Mouse (Mus musculus): Measurements from ENCODE around the gene 4930539E08Rik.

4930539E08Rik gene

GRCm38 (mm10) chr17:28930392-28931074 is 15.4 kb upstream of the 4930539E08Rik start:
- DNase-seq (ENCODE audit: low spot score), result peak; percentile 93

- no peak for DNase-seq (ENCODE audit: low spot score)
Observed at GRCm38 (mm10) chr17:28929369-28929768, 14.2 kb upstream of the 4930539E08Rik start.

DNA sequence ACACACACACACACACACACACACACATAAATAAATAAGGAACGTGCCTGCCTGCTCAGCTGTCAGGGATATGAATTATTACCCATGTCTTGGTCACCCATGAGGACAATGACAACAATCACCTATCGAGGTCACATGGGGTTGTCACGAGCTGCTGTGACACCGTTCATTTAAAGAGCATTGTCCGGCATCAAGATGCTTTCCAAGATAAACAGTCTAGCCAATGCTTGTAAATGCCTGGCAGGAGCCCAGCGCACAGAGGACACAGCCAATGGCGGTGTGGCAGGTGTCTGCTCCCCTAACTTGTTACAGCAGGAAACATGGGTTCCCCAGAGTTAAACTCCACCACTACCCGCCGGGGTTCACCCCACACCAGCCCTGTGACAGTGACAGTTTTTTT is 12.9 kb upstream of the 4930539E08Rik start:
- DNase-seq (ENCODE audit: low spot score), result no peak

- DNase-seq (ENCODE audit: low spot score), result peak; percentile 77
Observed at GRCm38 (mm10) chr17:28926866-28927635, 11.9 kb upstream of the 4930539E08Rik start.

GRCm38 (mm10) chr17:28926380-28926779 is 11.3 kb upstream of the 4930539E08Rik start:
- DNase-seq (ENCODE audit: low spot score), result peak; percentile 70

DNA sequence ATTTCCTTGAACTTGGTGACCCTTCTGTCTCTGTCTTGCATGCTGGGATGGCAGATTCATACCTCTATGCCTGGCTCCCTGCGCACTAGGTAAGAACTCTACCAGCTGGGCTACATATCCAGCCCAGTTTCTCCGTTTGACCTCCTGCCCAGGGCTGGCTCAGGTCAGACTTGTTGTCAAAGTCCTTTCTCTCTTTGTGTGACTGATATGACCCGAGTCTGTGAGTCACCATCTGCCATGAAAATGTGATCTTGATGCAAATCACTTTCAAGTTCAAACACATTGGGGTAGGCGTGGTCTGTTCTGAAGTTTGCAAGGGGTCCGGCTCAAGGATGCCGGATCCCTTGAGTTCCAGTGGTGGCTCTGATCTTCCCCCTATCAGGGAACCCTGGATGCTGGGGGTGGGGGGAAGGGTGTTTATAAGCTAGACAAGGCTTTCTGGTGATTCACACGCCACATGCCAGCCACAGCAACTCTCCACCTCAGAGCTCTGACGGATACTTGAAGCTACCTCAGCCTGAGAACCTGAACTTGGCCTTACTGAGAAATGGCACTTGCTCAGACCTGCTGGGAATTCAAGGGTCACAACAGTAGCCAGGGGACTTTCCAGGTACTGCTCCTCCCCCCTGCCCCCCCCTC is 10.0 kb upstream of the 4930539E08Rik start:
- no peak for DNase-seq (ENCODE audit: low spot score)

DNA sequence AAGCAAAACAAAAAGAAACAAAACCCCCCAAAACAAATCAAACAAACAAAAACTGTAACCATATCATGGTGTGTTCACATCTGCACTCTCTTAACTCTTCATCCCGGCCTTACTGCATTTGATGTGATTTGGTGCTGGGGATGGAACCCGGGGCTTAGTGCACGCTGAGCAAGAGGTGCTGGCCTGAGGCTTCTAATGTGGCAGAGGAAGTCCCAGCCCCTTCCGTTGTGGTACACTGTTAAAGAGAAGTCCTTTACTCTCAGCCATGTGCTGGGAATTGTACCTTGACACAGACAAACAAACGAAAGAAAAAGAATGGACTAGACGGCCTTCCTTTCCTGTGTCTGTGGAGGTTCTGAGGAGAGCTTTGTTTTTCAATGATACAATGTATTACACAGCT is 7.0 kb upstream of the 4930539E08Rik start:
- no peak for DNase-seq (ENCODE audit: low spot score)

DNA sequence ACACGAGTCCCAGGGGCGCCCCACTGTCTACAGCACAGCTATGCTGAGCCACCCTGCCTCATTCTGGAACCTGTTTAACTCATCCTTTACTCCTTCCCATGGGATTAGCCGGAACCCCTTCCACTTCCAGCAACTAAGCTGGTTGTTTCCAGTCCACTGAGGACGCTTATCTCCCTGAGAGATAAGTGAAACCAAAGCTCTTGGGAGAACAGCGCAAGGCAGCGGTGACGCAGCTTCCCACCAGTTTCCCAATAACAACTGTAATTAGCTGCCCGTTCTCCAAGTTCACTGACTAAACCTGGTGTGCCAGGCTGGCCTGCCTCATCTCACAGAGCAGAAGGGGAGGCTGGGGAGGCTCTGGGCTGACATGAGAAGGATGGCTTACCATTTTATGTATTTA is 6.0 kb upstream of the 4930539E08Rik start:
- no peak for DNase-seq (ENCODE audit: low spot score)

- DNase-seq (ENCODE audit: low spot score), result no peak
Observed at GRCm38 (mm10) chr17:28916520-28916919, 1.4 kb upstream of the 4930539E08Rik start.

DNA sequence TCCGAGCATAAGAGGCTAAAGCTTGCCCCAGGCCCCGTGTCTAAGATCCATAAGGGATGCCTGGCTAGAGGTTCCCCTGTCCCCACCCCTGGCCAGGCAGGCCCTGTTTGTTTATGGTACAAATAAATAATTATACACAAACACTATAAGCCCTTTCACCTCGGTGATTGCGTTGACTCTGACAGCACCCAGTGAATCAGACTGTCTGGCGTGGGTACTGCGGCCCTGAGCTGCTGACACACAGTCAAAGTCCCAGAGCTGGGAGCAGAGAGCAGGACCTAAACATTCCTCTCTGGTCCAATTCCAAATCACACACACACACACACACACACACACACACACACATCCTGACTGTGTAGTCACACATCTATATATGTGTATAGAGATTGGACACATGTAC is 1.2 kb downstream of the 4930539E08Rik start:
- DNase-seq (ENCODE audit: low spot score), result no peak

GRCm38 (mm10) chr17:28913200-28913599 is 1.9 kb downstream of the 4930539E08Rik start:
- no peak for DNase-seq (ENCODE audit: low spot score)

DNA sequence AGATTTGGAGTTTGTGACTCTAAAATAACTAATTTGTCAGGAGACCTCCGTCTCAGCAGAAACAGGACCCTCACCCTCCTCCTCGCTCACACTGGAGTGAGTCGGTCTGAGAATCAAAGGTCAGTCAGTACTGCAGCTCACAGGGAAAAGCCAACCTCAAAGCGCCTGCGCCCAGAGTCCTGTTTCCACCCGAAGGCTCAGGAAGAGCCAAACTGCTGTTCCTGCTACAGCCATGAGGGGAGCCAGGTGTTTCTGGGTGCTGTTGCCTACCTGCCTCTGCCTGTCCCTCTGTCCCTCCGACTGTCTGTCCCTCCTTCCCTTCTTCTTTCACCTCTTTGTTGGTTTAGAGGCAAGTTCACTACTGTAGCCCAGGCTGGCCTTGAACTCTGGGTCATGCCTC is 5.0 kb downstream of the 4930539E08Rik start:
- no peak for DNase-seq (ENCODE audit: low spot score)

DNA sequence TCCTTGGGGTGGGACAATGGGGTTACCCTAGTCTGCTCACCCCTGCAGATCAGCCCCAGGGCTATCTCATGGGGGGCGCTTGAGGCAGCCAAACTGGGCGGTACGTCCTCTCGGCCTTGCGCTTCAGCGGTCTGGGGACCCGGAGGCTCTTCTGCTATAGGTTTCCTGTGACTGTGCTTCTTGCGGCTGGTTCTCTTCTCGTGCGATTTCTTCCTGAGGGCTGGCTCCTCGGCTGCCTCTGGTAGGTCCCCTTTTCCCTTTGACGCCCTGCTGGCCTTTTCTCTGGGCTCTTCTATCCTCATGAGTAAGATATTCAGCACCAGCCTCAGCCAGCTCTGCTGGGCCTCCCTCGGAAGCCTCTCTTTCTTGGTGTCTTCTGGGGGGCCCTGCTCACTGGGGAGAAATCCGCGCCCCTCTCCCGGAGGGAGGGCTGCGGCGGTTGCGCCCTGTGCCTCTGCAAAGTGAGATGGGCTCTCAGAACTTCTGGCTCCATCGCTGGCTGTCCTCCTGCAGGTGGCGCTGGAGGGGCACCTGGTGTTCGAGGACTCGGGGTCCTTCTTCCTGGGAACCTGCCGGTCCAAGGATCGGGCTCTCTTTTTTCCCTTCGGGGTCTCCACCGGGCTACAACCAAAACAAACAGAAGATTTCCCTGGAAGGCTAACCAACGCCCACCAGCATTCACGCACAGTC is 5.7 kb downstream of the 4930539E08Rik start:
- no peak for DNase-seq (ENCODE audit: low spot score)

GRCm38 (mm10) chr17:28907959-28908358 is 7.2 kb downstream of the 4930539E08Rik start:
- no peak for DNase-seq (ENCODE audit: low spot score)

GRCm38 (mm10) chr17:28905377-28905916 is 9.7 kb downstream of the 4930539E08Rik start:
- no peak for DNase-seq (ENCODE audit: low spot score)

DNA sequence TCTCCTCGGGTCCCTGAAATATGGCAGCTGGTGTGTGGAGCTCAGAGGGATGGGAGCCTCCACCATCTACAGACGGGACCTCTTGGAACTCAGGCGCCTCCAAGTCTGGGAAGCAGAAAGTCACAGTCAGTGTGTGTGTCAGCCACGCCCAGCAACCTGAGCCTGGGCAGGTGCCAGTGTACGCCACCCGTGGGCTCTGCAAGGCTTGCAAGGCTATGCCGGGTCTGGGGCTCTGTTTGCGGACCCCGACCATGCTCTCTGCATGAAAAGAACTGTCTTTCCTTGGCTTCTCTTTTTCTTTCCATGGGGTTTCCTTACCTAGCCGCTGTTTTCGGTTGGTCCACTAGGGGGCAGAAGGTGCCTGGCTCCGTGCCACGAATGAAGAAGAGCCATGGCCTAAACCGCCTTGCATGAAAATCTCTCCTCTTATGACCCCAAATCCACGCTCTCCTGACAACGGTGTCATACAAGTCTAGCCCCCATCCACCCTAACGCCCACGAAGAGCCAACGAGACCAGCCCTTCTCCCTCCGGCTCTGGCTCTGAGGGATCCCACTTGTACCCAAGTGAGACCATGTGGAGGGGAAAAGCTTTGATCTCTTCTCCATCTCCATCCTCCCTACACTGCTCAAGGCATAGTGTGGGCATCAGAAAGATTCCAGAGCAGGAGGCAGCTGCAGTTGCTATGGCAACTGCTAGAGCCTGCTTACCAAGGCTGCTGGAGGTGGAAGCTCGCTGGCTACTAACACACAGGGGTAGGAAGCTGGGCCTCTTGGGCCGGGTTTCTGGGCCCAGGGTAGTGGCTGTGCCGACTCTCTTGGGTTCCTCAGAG is 10.4 kb downstream of the 4930539E08Rik start:
- peak; percentile 56 for DNase-seq (ENCODE audit: low spot score)

GRCm38 (mm10) chr17:28901559-28901958 is 13.6 kb downstream of the 4930539E08Rik start:
- no peak for DNase-seq (ENCODE audit: low spot score)

- no peak for DNase-seq (ENCODE audit: low spot score)
Observed at GRCm38 (mm10) chr17:28899427-28899826, 15.7 kb downstream of the 4930539E08Rik start.

GRCm38 (mm10) chr17:28898249-28898648 is 16.9 kb downstream of the 4930539E08Rik start:
- DNase-seq (ENCODE audit: low spot score), result no peak

DNA sequence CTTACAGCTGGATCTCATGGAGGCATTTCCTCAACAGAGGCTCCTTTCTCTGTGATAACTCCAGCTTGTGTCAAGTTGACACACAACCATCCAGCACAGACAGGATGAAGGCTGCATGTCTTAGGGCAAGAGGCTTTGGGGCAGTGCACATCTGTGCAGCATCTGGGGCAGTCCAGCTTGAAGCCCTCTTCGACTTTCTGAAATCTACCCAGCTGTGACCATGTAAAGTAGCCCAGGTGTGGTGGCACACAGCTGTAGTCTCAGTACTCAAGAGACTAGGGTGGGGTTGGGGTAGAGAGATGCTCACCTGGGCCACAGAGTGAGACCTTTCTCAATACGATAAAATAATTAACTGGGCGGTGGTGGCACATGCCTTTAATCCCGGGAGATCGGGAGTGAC is 17.3 kb downstream of the 4930539E08Rik start:
- no peak for DNase-seq (ENCODE audit: low spot score)

DNA sequence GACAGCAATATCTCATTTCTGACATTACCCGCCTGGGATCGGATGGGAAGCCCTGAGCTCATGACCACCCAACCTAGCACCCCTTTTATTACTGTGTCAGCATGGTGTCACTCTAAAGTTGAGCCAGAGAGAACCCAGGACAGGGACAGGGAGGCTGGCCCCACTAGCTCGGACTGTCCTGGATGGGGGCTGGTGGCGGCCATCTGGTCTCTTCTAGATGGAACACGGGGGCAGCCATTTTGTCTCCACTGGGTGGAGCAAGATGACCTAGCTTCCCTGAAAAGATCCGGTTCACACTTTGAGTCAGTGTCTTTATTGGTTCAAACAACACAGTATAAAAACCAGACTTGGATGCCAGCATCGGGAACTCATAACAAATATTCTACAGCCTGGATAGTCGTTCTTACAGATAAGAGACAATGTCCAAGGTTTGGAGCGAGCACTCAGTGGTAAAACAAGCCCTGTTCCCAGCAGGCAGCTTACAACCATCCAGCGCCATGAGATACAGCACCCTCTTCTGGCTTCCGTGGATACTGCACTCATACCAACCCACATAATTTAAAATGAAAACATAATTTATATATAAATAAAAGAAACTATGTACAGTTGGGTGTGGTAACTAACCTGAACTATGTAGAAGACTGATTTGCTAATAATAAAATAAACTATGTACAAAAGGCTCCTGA is 18.9 kb downstream of the 4930539E08Rik start:
- DNase-seq (ENCODE audit: low spot score), result no peak
